Mouse (Mus musculus): ENCODE data around the gene Myoz2.

DNA sequence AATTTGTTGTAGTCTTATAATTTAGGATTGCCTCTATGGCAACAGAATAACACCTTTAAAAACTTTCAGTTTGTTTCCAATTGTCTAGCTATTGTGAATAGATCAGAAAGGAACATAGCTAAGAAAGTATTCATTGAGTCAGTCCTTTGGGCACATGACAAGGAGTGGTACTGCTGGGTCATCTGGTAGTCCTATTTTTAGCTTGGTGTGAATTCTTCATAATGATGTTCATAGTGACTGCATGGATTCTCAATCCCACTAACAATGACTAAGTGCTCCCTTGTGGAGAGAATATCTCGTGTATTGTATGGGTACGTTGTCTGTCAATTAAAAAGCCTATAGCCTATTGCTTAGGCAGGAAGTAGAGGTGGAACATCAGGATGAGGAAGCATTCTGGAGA lies 16.0 kb downstream of the Myoz2 start:
- TF ChIP-seq EP300 (optimal IDR thresholded peaks at IDR 0.05) (no peak), CTCF (IDR thresholded peaks at IDR 0.05; ENCODE audit: low read depth) (no peak)
